ENCODE assay signal across 20 mouse cellular contexts in genomic region chr11:34054031-34054727, GRCm38 (mm10). TPM values are rescaled to one million over a fixed set of nuclear protein-coding genes. Genes with fewer than 3 reads are reported as not detected.
A peak's percentile ranks its signal among the peaks of the same experiment; 100 is the strongest.
DNase-seq lines count a peak whose midpoint lies in the region; ATAC-seq and TF ChIP-seq lines count a peak whose summit lies in the region.
"Had no signal": no experiment of that assay in that cellular context is flagged by ENCODE, and none has a peak within 500 bp of the region (broad histone marks: within the 10 kb centered on the region; RNA-seq: fewer than 3 reads in every experiment).

No protein-coding gene starts in this region.

- no peak for TF ChIP-seq CTCF in bone marrow, adult 2 months (IDR thresholded peaks at IDR 0.05; ENCODE audit: control insufficient read depth, insufficient read depth, low read length)

- DNase-seq in left cerebral cortex, postnatal 14 days (ENCODE audit: low spot score in 2 of 2): peak; percentile 30 to 61
- DNase-seq in left cerebral cortex, postnatal 36 days (ENCODE audit: low spot score in 2 of 2): no peak
- peak; percentile 56 for DNase-seq in CD4-positive helper T cell, adult 2 months (ENCODE audit: low read depth, low spot score)
- no peak for DNase-seq in heart, postnatal 4 days
- DNase-seq in gastrocnemius, adult 8-10 months (ENCODE audit: low spot score in 2 of 2): no peak
- DNase-seq: adrenal gland, postnatal 14 days; cerebellum, postnatal 25 days; heart, adult 11 months; kidney, adult 9 months; retina, postnatal 1 day; thymus, postnatal 25 days had no signal

- peaks cover 9% of the 10 kb centered on the region for H3K4me1 ChIP-seq in bone marrow, adult 2 months (ENCODE audit: control insufficient read depth, insufficient read depth, low read length)

- H3K27ac ChIP-seq in bone marrow, adult 2 months (ENCODE audit: control insufficient read depth, insufficient read depth, low read depth, low read length, poor library complexity): peak overlapping the region; percentile 60; the same call in 1 of the 2 replicates
- H3K27ac ChIP-seq: hindbrain, embryonic 14.5 days had no signal

- H3K4me3 ChIP-seq in bone marrow, adult 2 months (replicated peaks; ENCODE audit: control insufficient read depth, low read depth, low read length): no peak overlapping the region

- peak; percentile 71 for ATAC-seq in monocyte, adult 5-6 weeks (replicated peaks; ENCODE audit: insufficient number of reproducible peaks, low FRiP score, low TSS enrichment, poor library complexity, severe bottlenecking)

- intact Hi-C loops in left cerebral cortex, postnatal 14 days (cut with DNase I): no loop called here
- intact Hi-C loops in left cerebral cortex, postnatal 36 days (cut with DNase I): no loop called here

- WGBS in bone marrow, adult 2 months: 59% methylated on average over 7 of the region's 7 CpGs

- TF ChIP-seq POLR2A in bone marrow, adult 2 months (IDR thresholded peaks at IDR 0.05; ENCODE audit: borderline replicate concordance, control insufficient read depth, low read depth, low read length): no peak

RNA-seq across cellular contexts. Expression of gene Lcp2, which starts 7.5 kb away (rescaled TPM):
- total RNA-seq in left cerebral cortex, postnatal 14 days (2021): 1 to 10 TPM; 4.6 TPM
- total RNA-seq in left cerebral cortex, postnatal 36 days (2021): 1 to 10 TPM; 2.4 to 3.5 TPM
- 16.6 and 53.6 TPM in 2 replicates for polyA plus RNA-seq in bone marrow, adult 2 months (2011; ENCODE audit: insufficient read depth, insufficient read length, low replicate concordance, missing spikeins)
- 193 to 222 TPM (median 205 TPM) in 3 replicates for total RNA-seq in monocyte, adult 5-6 weeks (2017)
- 1 to 10 TPM in 1 of 2 experiments, under 1 TPM in 1; 0.88 to 1.6 TPM for total RNA-seq in heart, postnatal 4 days (2021)
- total RNA-seq in gastrocnemius, adult 8-10 months (2022): under 1 TPM; 0.19 to 0.62 (median 0.36) TPM

RNA-seq across cellular contexts. Expression of gene 4930469K13Rik, which starts 44.2 kb away (rescaled TPM):
- total RNA-seq in left cerebral cortex, postnatal 14 days (2021): not detected
- total RNA-seq in left cerebral cortex, postnatal 36 days (2021): not detected
- not detected in 2 replicates for polyA plus RNA-seq in bone marrow, adult 2 months (2011; ENCODE audit: insufficient read depth, insufficient read length, low replicate concordance, missing spikeins)
- total RNA-seq in monocyte, adult 5-6 weeks (2017): not detected in 3 replicates
- total RNA-seq in heart, postnatal 4 days (2021): not detected
- not detected for total RNA-seq in gastrocnemius, adult 8-10 months (2022)
- total RNA-seq: adrenal gland, postnatal 14 days; liver, adult 2 months had no signal
- polyA plus RNA-seq: embryonic facial prominence, embryonic 11.5 days; frontal cortex, adult 2 months; heart, embryonic 16.5 days; liver, adult 2 months; lung, embryonic 16.5 days; midbrain, embryonic 11.5 days had no signal

Comparison
In these comparisons a context has a peak if more than half of its experiments do, and no peak if none do; other contexts are left out.
1. DNase-seq: peak in left cerebral cortex, postnatal 14 days (2 of 2) and CD4-positive helper T cell, adult 2 months (single experiment); none in left cerebral cortex, postnatal 36 days (0 of 2), heart, postnatal 4 days (single experiment) and gastrocnemius, adult 8-10 months (0 of 2).
2. RNA of gene Lcp2, which starts 7.5 kb away (total RNA-seq): 193 to 222 TPM in monocyte, adult 5-6 weeks; 4.6 TPM in left cerebral cortex, postnatal 14 days, 2.4 to 3.5 TPM in left cerebral cortex, postnatal 36 days, 0.88 to 1.6 TPM in heart, postnatal 4 days and 0.19 to 0.62 TPM in gastrocnemius, adult 8-10 months; every median in the first group is over 10 times any median in the second.